Mouse (Mus musculus) frontal cortex, postnatal 36 days (tissue): ENCODE results near the gene Tespa1.
A peak's percentile ranks its signal among the peaks of the same experiment; 100 is the strongest.
"Not testable (repeated sequence)": the region's sequence is repeated elsewhere in the genome, so short reads cannot be mapped to it uniquely, and the experiment has no call there.

ENCODE experiments used
- DNase-seq, 2 experiments: peaks; one replicate each; pipeline ENCODE4 v3.0.0; 2022; ENCODE audit warnings: low spot score in 2 of 2

Gene Tespa1

GRCm38 (mm10) chr10:130322637-130323036, at the start of gene Tespa1:
Tespa1 (plus strand) TSS chr10:130322870.
- DNase-seq, result no peak

DNA sequence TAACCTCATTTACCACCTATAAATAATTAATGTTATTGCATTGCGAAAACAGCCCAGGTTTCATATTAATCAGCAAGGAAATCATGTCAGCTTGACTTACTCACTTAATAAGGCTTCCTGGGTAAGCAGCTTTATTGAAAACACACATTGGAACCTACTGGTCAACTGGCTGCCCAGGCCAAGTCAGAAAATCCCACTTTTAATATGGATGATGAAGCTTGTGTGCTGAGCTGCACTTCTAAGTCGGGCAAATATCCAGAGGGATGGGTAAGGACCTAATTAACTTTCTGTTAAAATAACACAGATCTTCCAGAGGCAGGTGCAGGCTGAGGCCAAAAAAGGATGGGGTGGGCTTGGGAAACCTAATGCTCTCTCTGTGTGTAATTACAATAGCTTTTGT, 46.9 kb upstream of the Tespa1 start:
- DNase-seq, result no peak

DNA sequence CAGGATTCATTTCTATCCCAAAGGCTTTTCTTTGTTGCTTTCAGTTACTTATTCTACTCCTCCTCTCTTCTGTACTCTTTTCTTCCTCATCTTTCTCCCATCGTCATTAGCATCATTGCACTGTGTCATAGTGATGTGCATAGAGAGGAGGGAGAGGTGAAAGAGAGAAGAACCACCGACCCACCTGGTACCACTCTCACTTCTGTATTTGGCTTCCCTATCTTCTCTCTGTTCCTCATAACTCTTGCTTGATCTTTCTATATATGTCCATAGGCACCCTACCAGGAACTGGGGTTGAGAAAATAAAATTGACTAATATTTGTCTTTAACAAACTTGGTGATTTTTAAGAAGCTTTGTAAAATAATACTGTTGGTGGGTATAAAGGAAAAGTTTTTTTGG, 46.2 kb upstream of the Tespa1 start:
- DNase-seq, result no peak

GRCm38 (mm10) chr10:130280066-130280465, 42.6 kb upstream of the Tespa1 start, which contains the start of gene Neurod4:
Neurod4 (minus strand) TSS chr10:130280240.
- DNase-seq, result no peak

DNA sequence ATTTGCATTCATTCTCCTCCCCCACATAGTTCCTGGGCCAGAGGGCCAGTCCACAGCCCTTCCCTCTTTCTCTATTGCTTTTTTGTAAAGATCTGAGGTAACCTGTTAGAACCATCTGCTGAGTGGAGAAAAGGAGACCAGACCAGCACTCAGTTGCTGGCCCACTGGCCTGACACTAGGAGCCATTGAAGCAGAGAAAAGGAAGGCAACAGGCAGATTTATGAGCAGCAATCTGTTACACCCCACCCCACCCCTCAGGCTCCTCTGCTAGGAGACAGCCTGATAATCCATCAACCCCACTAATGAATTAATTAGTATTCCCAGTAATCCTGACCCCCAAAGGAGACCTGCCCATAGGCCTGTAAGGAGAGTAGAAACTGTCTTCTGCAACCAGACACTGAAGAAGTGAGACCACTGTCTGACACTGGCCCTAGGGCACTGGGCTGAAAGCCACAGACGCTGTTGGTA, 40.7 kb upstream of the Tespa1 start:
- no peak for DNase-seq

DNA sequence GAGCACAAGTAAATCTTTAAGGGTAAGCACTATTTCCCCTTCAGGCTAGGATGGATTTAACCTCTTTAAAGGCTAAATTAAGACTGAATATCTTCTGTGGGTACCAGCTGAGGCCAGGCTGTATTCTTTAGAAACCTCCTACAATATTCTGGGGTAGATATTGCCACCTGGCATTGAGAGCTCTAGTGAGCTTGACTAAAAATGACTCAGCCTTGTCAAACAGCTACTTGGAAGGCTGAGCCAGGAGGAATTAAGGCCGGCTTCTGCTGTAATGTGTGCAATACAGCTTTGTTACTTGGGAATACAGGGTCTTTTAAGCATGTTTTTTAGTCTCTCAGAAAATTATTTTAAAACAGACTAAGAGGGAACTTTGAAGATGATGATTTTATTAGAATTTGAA, 35.5 kb upstream of the Tespa1 start:
- DNase-seq, result peak; percentile 29 to 62

DNA sequence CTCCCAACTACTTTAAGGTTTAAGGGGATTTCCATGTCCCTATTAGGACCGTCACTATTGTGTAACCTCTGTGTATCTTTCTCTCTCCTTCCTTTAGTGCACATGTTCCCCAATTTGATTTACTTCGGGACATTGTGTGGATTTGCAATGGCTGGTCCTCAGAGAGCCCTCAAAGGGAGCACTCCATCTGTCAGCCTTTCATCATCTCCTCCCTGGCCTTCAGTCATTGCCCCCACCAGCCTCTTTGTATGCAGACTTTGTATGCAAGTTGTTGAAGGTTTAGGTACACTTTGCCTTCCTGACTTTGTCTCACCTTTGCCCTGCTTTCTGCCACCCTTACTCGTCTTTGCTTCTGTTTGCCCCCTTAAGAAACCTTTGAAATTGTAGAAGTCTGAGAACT, 34.7 kb upstream of the Tespa1 start:
- DNase-seq, result no peak

DNA sequence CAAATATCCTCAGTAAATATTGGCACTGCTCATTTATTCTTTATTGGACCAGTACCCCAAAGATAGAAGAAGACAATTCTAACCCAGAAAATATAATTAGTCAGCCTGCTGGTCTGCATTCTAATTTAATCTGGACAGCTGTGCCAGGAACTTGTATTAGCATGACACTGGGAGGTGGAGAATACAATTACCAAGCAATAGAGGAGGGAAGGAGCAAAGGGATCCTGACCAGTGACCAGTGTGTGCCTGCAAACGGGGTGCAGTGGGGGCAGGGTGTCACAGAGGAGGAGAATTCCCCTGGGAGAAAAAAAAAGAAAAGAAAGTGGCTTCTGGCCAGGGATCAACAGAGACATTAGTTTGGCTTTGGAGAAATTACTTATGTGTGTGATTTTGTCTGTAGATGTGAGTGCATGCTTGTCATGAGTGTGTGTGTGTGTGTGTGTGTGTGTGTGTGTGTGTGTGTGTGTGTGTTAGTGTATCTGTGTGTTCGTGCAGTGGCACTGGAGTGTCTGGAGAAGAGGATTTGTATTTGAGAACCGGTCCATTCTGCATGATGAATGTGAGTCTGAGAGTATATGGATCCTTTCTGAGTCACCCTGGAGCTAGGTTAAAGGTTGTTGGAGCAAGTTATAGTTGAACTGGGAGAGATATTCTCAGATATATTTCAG, 28.8 kb upstream of the Tespa1 start:
- no peak for DNase-seq

GRCm38 (mm10) chr10:130298748-130299147, 23.9 kb upstream of the Tespa1 start:
- DNase-seq, result peak in 1 of 2 experiments; percentile 36

DNA sequence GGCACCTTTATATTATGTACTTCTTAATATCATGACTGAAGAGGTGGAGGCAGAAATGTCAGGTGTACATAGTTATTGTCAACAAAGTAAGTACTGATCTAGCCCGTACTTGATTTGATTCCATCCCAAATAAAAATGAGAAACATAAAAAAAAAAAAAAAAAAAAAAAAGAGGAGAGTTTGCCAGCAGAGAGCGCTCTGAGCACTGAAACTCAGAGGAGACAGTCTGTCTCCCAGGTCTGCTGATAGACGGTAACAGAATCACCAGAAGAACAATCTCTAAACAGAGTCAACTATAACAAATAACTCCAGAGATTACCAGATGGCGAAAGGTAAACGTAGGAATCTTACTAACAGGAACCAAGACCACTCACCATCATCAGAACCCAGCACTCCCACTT, 18.5 kb upstream of the Tespa1 start:
- not testable (repeated sequence) for DNase-seq

- DNase-seq, result no peak
Measured at GRCm38 (mm10) chr10:130311534-130312227, 11.0 kb upstream of the Tespa1 start.

GRCm38 (mm10) chr10:130313531-130313930, 9.1 kb upstream of the Tespa1 start:
- DNase-seq, result no peak

DNA sequence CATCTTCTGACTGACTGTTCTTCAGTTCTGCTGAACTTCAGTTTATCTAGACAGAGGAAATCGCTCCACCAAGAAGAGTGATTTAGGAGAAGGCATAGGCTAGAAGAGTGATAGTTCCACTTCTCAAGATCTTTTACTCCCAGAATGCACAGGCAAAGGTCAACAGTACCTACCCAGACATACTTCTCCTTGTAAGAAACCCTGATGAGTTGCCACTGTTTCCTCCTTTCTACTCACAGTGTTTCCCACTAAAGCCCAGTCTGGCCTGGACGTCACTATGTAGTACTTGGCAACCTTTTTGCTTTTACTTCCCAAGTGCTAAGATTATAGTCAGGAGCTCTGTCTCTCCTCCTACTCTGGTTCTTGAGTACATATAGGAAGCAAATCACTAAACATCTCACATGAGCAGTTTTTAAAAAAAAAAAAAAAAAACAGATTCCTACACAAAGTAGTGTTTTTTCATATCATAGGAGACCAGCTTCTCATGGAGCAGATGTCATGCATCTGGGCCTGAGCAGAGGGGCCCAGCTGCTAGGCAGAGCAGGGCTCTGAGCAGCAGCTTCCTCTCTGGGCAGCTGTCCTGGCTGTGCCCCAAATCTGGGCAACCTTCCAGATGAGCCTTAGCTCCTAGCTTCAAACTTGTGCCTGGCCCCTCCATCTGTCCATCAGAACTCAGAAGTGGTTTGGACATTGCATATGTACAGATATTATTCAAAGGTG, 8.4 kb upstream of the Tespa1 start:
- no peak for DNase-seq

- no peak for DNase-seq
Measured at GRCm38 (mm10) chr10:130315846-130316245, 6.8 kb upstream of the Tespa1 start.

- no peak for DNase-seq
Measured at GRCm38 (mm10) chr10:130318720-130319119, 4.0 kb upstream of the Tespa1 start.

DNA sequence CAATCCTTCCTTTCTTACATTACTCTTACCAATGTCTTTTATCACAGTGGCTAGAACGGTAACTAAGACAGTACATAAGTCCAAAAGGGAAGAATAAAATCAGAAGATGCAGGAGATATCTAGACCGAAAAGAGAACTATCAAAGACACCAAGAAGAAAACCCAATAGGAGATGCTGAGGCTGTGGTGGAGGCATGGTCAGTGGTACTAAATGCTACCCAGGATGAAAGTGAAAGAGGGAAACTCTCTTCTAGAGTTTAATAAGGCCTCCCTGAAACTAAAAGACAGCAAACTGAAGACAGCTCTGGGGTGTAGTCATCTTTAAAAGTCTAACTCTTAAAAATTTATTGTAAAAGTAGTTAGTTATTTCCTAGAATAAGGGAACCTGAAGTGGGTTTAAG, 2.0 kb upstream of the Tespa1 start:
- no peak for DNase-seq

DNA sequence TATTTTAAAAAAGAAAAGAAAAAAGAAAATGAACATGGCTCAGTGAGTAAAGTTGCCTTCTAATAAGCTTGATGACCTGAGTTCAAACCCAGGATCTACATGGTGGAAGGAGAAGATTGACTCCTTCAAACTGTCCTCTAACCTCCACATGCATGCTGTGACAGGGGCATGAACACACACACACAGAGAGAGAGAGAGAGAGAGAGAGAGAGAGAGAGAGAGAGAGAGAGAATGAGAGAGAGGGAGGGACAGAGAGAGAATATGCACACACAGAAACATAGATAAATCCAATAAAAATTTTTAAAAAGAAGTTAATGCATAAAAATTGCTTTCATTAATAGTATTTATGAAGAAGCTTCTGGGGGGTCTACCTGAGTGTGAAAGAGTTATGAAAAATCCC, 608 bp upstream of the Tespa1 start:
- DNase-seq, result no peak

DNA sequence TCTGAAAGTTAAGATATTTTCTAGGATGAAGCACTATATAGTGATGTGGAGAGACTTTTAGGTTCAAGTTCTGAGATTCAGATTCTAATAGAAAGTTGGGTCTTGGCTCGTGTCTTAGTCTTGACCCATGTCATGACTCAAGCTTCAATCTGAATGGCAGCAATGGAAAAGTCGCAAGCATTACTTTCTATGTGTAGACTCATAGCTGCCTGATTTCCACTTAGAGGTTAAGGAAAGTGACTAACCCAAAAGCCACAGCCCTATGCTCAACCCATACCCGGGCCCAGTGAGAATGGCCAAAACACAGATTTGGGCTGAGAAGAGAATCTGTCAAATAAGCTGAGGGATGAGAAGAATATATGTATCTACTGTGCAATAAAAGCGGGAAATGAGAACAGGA, 1.6 kb downstream of the Tespa1 start:
- DNase-seq, result no peak

GRCm38 (mm10) chr10:130330711-130331110, 8.0 kb downstream of the Tespa1 start:
- DNase-seq, result no peak

DNA sequence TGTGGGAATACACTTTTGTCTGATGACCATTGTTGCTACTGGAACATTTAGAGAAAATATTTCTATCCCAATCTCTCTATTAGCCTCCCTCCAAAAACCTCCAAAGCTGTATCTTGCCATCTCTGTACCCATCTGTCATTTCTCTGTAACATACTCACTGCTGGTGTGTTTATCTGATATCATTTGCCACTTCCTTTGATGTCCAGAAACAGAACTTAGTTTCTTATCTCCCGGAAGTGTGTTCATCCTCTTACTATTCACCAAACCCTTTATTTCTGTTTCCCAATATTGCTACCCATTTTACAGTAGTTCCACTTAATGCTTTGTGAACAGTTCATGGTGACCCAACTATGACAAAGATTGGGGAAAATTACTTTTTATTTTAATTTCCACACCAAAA, 13.7 kb downstream of the Tespa1 start:
- DNase-seq, result no peak

GRCm38 (mm10) chr10:130337581-130337980, 14.9 kb downstream of the Tespa1 start:
- DNase-seq, result no peak

- DNase-seq, result not testable (repeated sequence)
Measured at GRCm38 (mm10) chr10:130340050-130340449, 17.4 kb downstream of the Tespa1 start.

- DNase-seq, result no peak
Measured at GRCm38 (mm10) chr10:130344056-130344455, 21.4 kb downstream of the Tespa1 start.
